Mouse (Mus musculus) megakaryocyte progenitor cell, adult 5-6 weeks (primary cell): ENCODE results near the gene Cx3cr1. TPM values are rescaled to one million over a fixed set of nuclear protein-coding genes. Genes with fewer than 3 reads are reported as not detected.
A peak's percentile ranks its signal among the peaks of the same experiment; 100 is the strongest.

Experiments
- ATAC-seq: replicated peaks from 2 replicates; pipeline ENCODE4 v1.8.0; 2016; ENCODE audit warnings: mild to moderate bottlenecking, moderate TSS enrichment, inconsistent platforms; ENCODE audit not compliant: poor library complexity
- total RNA-seq, 2 experiments: library from RNA; stranded (forward) in 1 of 2; stranded (reverse) in 1 of 2; fragments of 157-497, 149-512 nt in 1 of 2; fragments of 200-1000 nt in 1 of 2; gene quantifications; 2 replicates each; pipeline versions ENCODE4 v1.2.3 to v1.2.4; 2015 to 2017

Cx3cr1 gene
- total RNA-seq, 2 experiments from 2014 or later: 10.6 to 13.9 TPM

- ATAC-seq: no peak
Measured at GRCm38 (mm10) chr9:119978151-119978810, 91.4 kb downstream of the Cx3cr1 start.

- ATAC-seq: no peak
Measured at GRCm38 (mm10) chr9:119977557-119978060, 92.1 kb downstream of the Cx3cr1 start.

GRCm38 (mm10) chr9:119976704-119977556 lies 92.7 kb downstream of the Cx3cr1 start:
- ATAC-seq: peak; percentile 10

- ATAC-seq: no peak
Measured at GRCm38 (mm10) chr9:119975286-119975685, 94.4 kb downstream of the Cx3cr1 start.

GRCm38 (mm10) chr9:119974609-119975008 lies 95.1 kb downstream of the Cx3cr1 start:
- no peak for ATAC-seq

GRCm38 (mm10) chr9:119973869-119974520 lies 95.7 kb downstream of the Cx3cr1 start:
- no peak for ATAC-seq

GRCm38 (mm10) chr9:119973281-119973680 lies 96.4 kb downstream of the Cx3cr1 start:
- ATAC-seq: no peak

GRCm38 (mm10) chr9:119972582-119972981 lies 97.1 kb downstream of the Cx3cr1 start:
- no peak for ATAC-seq

GRCm38 (mm10) chr9:119972166-119972565 lies 97.5 kb downstream of the Cx3cr1 start:
- no peak for ATAC-seq

GRCm38 (mm10) chr9:119970763-119971656 lies 98.7 kb downstream of the Cx3cr1 start:
- ATAC-seq: no peak

GRCm38 (mm10) chr9:119970221-119970620 lies 99.5 kb downstream of the Cx3cr1 start:
- ATAC-seq: peak; percentile 54

- ATAC-seq: no peak
Measured at GRCm38 (mm10) chr9:119969811-119970210, 99.9 kb downstream of the Cx3cr1 start.

GRCm38 (mm10) chr9:119966221-119966910 lies 103.3 kb downstream of the Cx3cr1 start:
- no peak for ATAC-seq

GRCm38 (mm10) chr9:119965186-119965585 lies 104.5 kb downstream of the Cx3cr1 start:
- ATAC-seq: no peak

- no peak for ATAC-seq
Measured at GRCm38 (mm10) chr9:119964206-119964605, 105.5 kb downstream of the Cx3cr1 start.

- ATAC-seq: peak; percentile 97
Measured at GRCm38 (mm10) chr9:119962987-119963667, 106.6 kb downstream of the Cx3cr1 start.

- ATAC-seq: no peak; the same call in 1 of the 2 replicates
Measured at GRCm38 (mm10) chr9:119962216-119962615, 107.5 kb downstream of the Cx3cr1 start.

GRCm38 (mm10) chr9:119958835-119959234 lies 110.8 kb downstream of the Cx3cr1 start:
- ATAC-seq: no peak

- ATAC-seq: no peak
Measured at GRCm38 (mm10) chr9:119951388-119951787, 118.3 kb downstream of the Cx3cr1 start.
